Mouse (Mus musculus): ENCODE data around the gene Cyp2j6. TPM values are rescaled to one million over a fixed set of nuclear protein-coding genes. Genes with fewer than 3 reads are reported as not detected.
"Not testable (repeated sequence)": the region's sequence is repeated elsewhere in the genome, so short reads cannot be mapped to it uniquely, and the experiment has no call there.

The Cyp2j6 gene
- not detected for polyA plus RNA-seq (2017; shearing (Covaris generic))

GRCm38 (mm10) chr4:96553133-96553819, at the start of gene Cyp2j6:
TSS of gene Cyp2j6 (minus strand) at chr4:96553661.
- ATAC-seq = no peak

GRCm38 (mm10) chr4:96591791-96592150, 38.3 kb upstream of the Cyp2j6 start:
- ATAC-seq = no peak

GRCm38 (mm10) chr4:96590911-96591790, 37.7 kb upstream of the Cyp2j6 start, which contains the start of gene Cyp2j9:
TSS of gene Cyp2j9 (minus strand) at chr4:96591578.
- ATAC-seq = no peak

GRCm38 (mm10) chr4:96581425-96582088, 28.1 kb upstream of the Cyp2j6 start:
- ATAC-seq = no peak

- ATAC-seq = not testable (repeated sequence)
Observed at GRCm38 (mm10) chr4:96580351-96580750, 26.9 kb upstream of the Cyp2j6 start.

- ATAC-seq = no peak
Observed at GRCm38 (mm10) chr4:96569442-96569841, 16.0 kb upstream of the Cyp2j6 start.

- ATAC-seq = no peak
Observed at GRCm38 (mm10) chr4:96567988-96568387, 14.5 kb upstream of the Cyp2j6 start.

GRCm38 (mm10) chr4:96565808-96566207, 12.3 kb upstream of the Cyp2j6 start:
- ATAC-seq = no peak

- no peak for ATAC-seq
Observed at GRCm38 (mm10) chr4:96560464-96560863, 7.0 kb upstream of the Cyp2j6 start.

GRCm38 (mm10) chr4:96559781-96560180, 6.3 kb upstream of the Cyp2j6 start:
- ATAC-seq = no peak

GRCm38 (mm10) chr4:96551619-96552018, 1.8 kb downstream of the Cyp2j6 start:
- ATAC-seq = no peak

GRCm38 (mm10) chr4:96545976-96546375, 7.5 kb downstream of the Cyp2j6 start:
- ATAC-seq = no peak

- ATAC-seq = no peak
Observed at GRCm38 (mm10) chr4:96525772-96526171, 27.7 kb downstream of the Cyp2j6 start.

GRCm38 (mm10) chr4:96522256-96522655, 31.2 kb downstream of the Cyp2j6 start:
- no peak for ATAC-seq

GRCm38 (mm10) chr4:96510083-96510482, 43.4 kb downstream of the Cyp2j6 start:
- ATAC-seq = no peak

GRCm38 (mm10) chr4:96507286-96507685, 46.2 kb downstream of the Cyp2j6 start, which contains the start of gene Cyp2j8:
TSS of gene Cyp2j8 (minus strand) at chr4:96507386.
- ATAC-seq = no peak

Other genes with a start within 250 kb of the Cyp2j6 start
- not detected for gene Cyp2j11, start 205.0 kb downstream of the Cyp2j6 start, polyA plus RNA-seq (2017; shearing (Covaris generic))
- gene Cyp2j8, start 46.3 kb downstream of the Cyp2j6 start, polyA plus RNA-seq (2017; shearing (Covaris generic)) = not detected
- under 1 TPM in 1 of 3 experiments, not detected in 2; 0.16 TPM for gene Cyp2j9, start 37.9 kb upstream of the Cyp2j6 start, polyA plus RNA-seq (2017; shearing (Covaris generic))
- gene Cyp2j5, start 110.5 kb upstream of the Cyp2j6 start, polyA plus RNA-seq (2017; shearing (Covaris generic)) = not detected
- gene Gm12695, start 231.5 kb upstream of the Cyp2j6 start, polyA plus RNA-seq (2017; shearing (Covaris generic)) = not detected

Data from inflammation-experienced regulatory T-cells, adult 6 months (primary cell).